Mouse (Mus musculus) A20 (cell line): ENCODE results near the gene Zfp408.

ENCODE experiments used
- DNase-seq: peaks from one replicate; pipeline ENCODE4 v3.0.0-alpha.2; 2011; ENCODE audit warnings: low read depth, low spot score

Zfp408 gene

GRCm38 (mm10) chr2:91649553-91650359, at the start of gene Zfp408, which contains the start of gene Arhgap1:
Gene Zfp408, minus strand, starts transcription at chr2:91649791.
Gene Arhgap1, plus strand, starts transcription at chr2:91649860.
- peak; percentile 99 for DNase-seq

GRCm38 (mm10) chr2:91699225-91699624, 49.6 kb upstream of the Zfp408 start:
- no peak for DNase-seq

- no peak for DNase-seq
Measured at GRCm38 (mm10) chr2:91696225-91696590, 46.6 kb upstream of the Zfp408 start.

- no peak for DNase-seq
Measured at GRCm38 (mm10) chr2:91695436-91696224, 46.0 kb upstream of the Zfp408 start.

GRCm38 (mm10) chr2:91689452-91689851, 39.9 kb upstream of the Zfp408 start:
- no peak for DNase-seq

GRCm38 (mm10) chr2:91683919-91684318, 34.3 kb upstream of the Zfp408 start:
- no peak for DNase-seq

- peak; percentile 38 for DNase-seq
Measured at GRCm38 (mm10) chr2:91682850-91683249, 33.3 kb upstream of the Zfp408 start.

- DNase-seq = no peak
Measured at GRCm38 (mm10) chr2:91676961-91677360, 27.4 kb upstream of the Zfp408 start.

- DNase-seq = no peak
Measured at GRCm38 (mm10) chr2:91676420-91676819, 26.8 kb upstream of the Zfp408 start.

- DNase-seq = no peak
Measured at GRCm38 (mm10) chr2:91674895-91675294, 25.3 kb upstream of the Zfp408 start.

- no peak for DNase-seq
Measured at GRCm38 (mm10) chr2:91673587-91673986, 24.0 kb upstream of the Zfp408 start.

- no peak for DNase-seq
Measured at GRCm38 (mm10) chr2:91670038-91670437, 20.4 kb upstream of the Zfp408 start.

- no peak for DNase-seq
Measured at GRCm38 (mm10) chr2:91669326-91669725, 19.7 kb upstream of the Zfp408 start.

GRCm38 (mm10) chr2:91667747-91668146, 18.2 kb upstream of the Zfp408 start:
- no peak for DNase-seq

GRCm38 (mm10) chr2:91666386-91666910, 16.9 kb upstream of the Zfp408 start:
- no peak for DNase-seq

GRCm38 (mm10) chr2:91664780-91665179, 15.2 kb upstream of the Zfp408 start:
- no peak for DNase-seq

GRCm38 (mm10) chr2:91660981-91661380, 11.4 kb upstream of the Zfp408 start:
- no peak for DNase-seq

GRCm38 (mm10) chr2:91659657-91660056, 10.1 kb upstream of the Zfp408 start:
- no peak for DNase-seq

- no peak for DNase-seq
Measured at GRCm38 (mm10) chr2:91656774-91657173, 7.2 kb upstream of the Zfp408 start.

GRCm38 (mm10) chr2:91655827-91656226, 6.2 kb upstream of the Zfp408 start:
- DNase-seq = no peak

- no peak for DNase-seq
Measured at GRCm38 (mm10) chr2:91655388-91655787, 5.8 kb upstream of the Zfp408 start.

GRCm38 (mm10) chr2:91652863-91653262, 3.3 kb upstream of the Zfp408 start:
- DNase-seq = no peak
